Mouse (Mus musculus) CH12.LX (cell line): Measurements from ENCODE around the gene G6pc2. TPM values are rescaled to one million over a fixed set of nuclear protein-coding genes. Genes with fewer than 3 reads are reported as not detected.

ENCODE experiments used
- DNase-seq: peaks from one replicate; pipeline ENCODE4 v3.0.0-alpha.2; 2013; ENCODE audit errors: extremely low read depth
- H3K27ac ChIP-seq: 2 replicates; pipeline ENCODE4 v1.5.1; 2012; ENCODE audit warnings: low read depth, mild to moderate bottlenecking, control low read depth, moderate library complexity; ENCODE audit not compliant: insufficient read depth
- H3K27me3 ChIP-seq: replicated peaks from 2 replicates; pipeline ENCODE3; 2012; ENCODE audit warnings: inconsistent platforms
- H3K36me3 ChIP-seq, 2 experiments: replicated peaks in 1 of 2; 2 replicates each; pipeline versions ENCODE3 to v1.6.1; 2012; ENCODE audit warnings: inconsistent platforms in 1 of 2, low read length in 1 of 2, mild to moderate bottlenecking in 1 of 2, mixed read lengths in 1 of 2, moderate library complexity in 1 of 2; ENCODE audit not compliant: control insufficient read depth in 1 of 2, insufficient read depth in 1 of 2
- H3K4me1 ChIP-seq, 2 experiments: 2 replicates each; pipeline ENCODE4 v1.6.1; 2012; ENCODE audit warnings: inconsistent platforms in 1 of 2, moderate library complexity in 1 of 2; ENCODE audit not compliant: insufficient read depth in 2 of 2, control insufficient read depth in 1 of 2
- H3K4me2 ChIP-seq: 2 replicates; pipeline ENCODE4 v1.6.1; 2012; ENCODE audit warnings: low read depth, mild to moderate bottlenecking, control low read depth; ENCODE audit not compliant: poor library complexity, insufficient read depth, severe bottlenecking
- H3K4me3 ChIP-seq, 3 experiments: fragments of 150-350 bp in 1 of 3; sonication (generic) in 1 of 3; replicated peaks in 1 of 3; 2 replicates each; pipeline versions ENCODE3 to v1.5.1; 2011 to 2012; ENCODE audit warnings: low read depth in 2 of 3, low read length in 2 of 3, mild to moderate bottlenecking in 2 of 3, moderate library complexity in 2 of 3, control low read depth in 1 of 3, improper control_type of control experiment in 1 of 3, inconsistent platforms in 1 of 3, mixed read lengths in 1 of 3; ENCODE audit not compliant: poor library complexity in 1 of 3
- H3K79me2 ChIP-seq: replicated peaks from 2 replicates; pipeline ENCODE4 v1.6.1; 2012; ENCODE audit warnings: mild to moderate bottlenecking, moderate library complexity; ENCODE audit not compliant: control insufficient read depth, poor library complexity, insufficient read depth, severe bottlenecking; ENCODE audit errors: extremely low read depth
- H3K9ac ChIP-seq: 2 replicates; pipeline ENCODE4 v1.6.1; 2012; ENCODE audit warnings: low read depth, mild to moderate bottlenecking, control low read depth, moderate library complexity; ENCODE audit not compliant: insufficient read depth
- H3K9me3 ChIP-seq: replicated peaks from 2 replicates; pipeline ENCODE3; 2012; ENCODE audit warnings: low read length, inconsistent platforms, mixed read lengths
- BHLHE40 ChIP-seq: IDR thresholded peaks from 2 replicates; pipeline ENCODE4 v1.6.1; 2011; ENCODE audit warnings: mild to moderate bottlenecking, low read depth, low read length, improper control_type of control experiment
- CTCF ChIP-seq, 2 experiments: IDR thresholded peaks in 1 of 2; conservative IDR thresholded peaks in 1 of 2; 2 replicates each; pipeline ENCODE4 v1.5.1; 2011 to 2012; ENCODE audit warnings: low read depth in 2 of 2, low read length in 2 of 2, improper control_type of control experiment in 1 of 2, inconsistent platforms in 1 of 2, mild to moderate bottlenecking in 1 of 2, moderate library complexity in 1 of 2
- ETS1 ChIP-seq: conservative IDR thresholded peaks from 2 replicates; pipeline ENCODE4 v1.6.1; 2012; ENCODE audit warnings: low read depth, mild to moderate bottlenecking, inconsistent platforms, low read length, improper control_type of control experiment, moderate library complexity
- GABPA ChIP-seq: IDR thresholded peaks from 2 replicates; pipeline ENCODE4 v1.6.1; 2012; ENCODE audit warnings: low read depth, low read length, improper control_type of control experiment, inconsistent platforms; ENCODE audit not compliant: insufficient replicate concordance
- IRF4 ChIP-seq: IDR thresholded peaks from 2 replicates; pipeline ENCODE4 v1.6.1; 2014; ENCODE audit warnings: low read depth, mild to moderate bottlenecking, inconsistent platforms, low read length, improper control_type of control experiment
- MAX ChIP-seq: IDR thresholded peaks from 2 replicates; pipeline ENCODE4 v1.6.1; 2011; ENCODE audit warnings: low read length, improper control_type of control experiment
- MAZ ChIP-seq: IDR thresholded peaks from 2 replicates; pipeline ENCODE4 v1.6.1; 2012; ENCODE audit warnings: low read depth, mild to moderate bottlenecking, inconsistent platforms, low read length, improper control_type of control experiment, moderate library complexity
- MEF2A ChIP-seq: IDR thresholded peaks from 2 replicates; pipeline ENCODE4 v1.6.1; 2014; ENCODE audit warnings: low read depth, mild to moderate bottlenecking, inconsistent platforms, low read length, improper control_type of control experiment, borderline replicate concordance
- MYC ChIP-seq: IDR thresholded peaks from 2 replicates; pipeline ENCODE4 v1.6.1; 2011; ENCODE audit warnings: low read depth, mild to moderate bottlenecking, improper control_type of control experiment, low read length
- NRF1 ChIP-seq: IDR thresholded peaks from 2 replicates; pipeline ENCODE4 v1.6.1; 2014; ENCODE audit warnings: low read depth, mild to moderate bottlenecking, inconsistent platforms, low read length, improper control_type of control experiment, moderate library complexity
- PAX5 ChIP-seq: IDR thresholded peaks from 2 replicates; pipeline ENCODE4 v1.6.1; 2012; ENCODE audit warnings: low read length, inconsistent platforms, mixed read lengths
- POLR2A ChIP-seq: IDR thresholded peaks from 2 replicates; pipeline ENCODE4 v1.6.1; 2011; ENCODE audit warnings: low read depth, mild to moderate bottlenecking, improper control_type of control experiment, low read length
- POLR2AphosphoS2 ChIP-seq: IDR thresholded peaks from 2 replicates; pipeline ENCODE4 v1.6.1; 2011; ENCODE audit warnings: low read depth, low read length, improper control_type of control experiment
- RCOR1 ChIP-seq: conservative IDR thresholded peaks from 2 replicates; pipeline ENCODE4 v1.6.1; 2012; ENCODE audit warnings: low read depth, mild to moderate bottlenecking, inconsistent platforms, low read length, improper control_type of control experiment
- SMC3 ChIP-seq: IDR thresholded peaks from 2 replicates; pipeline ENCODE4 v1.6.1; 2011; ENCODE audit warnings: low read depth, low read length, improper control_type of control experiment
- UBTF ChIP-seq: IDR thresholded peaks from 2 replicates; pipeline ENCODE4 v1.6.1; 2012; ENCODE audit warnings: low read depth, mild to moderate bottlenecking, inconsistent platforms, low read length, improper control_type of control experiment, moderate library complexity
- USF1 ChIP-seq: IDR thresholded peaks from 2 replicates; pipeline ENCODE4 v1.6.1; 2014; ENCODE audit warnings: low read depth, mild to moderate bottlenecking, inconsistent platforms, low read length, improper control_type of control experiment
- ZC3H11A ChIP-seq: IDR thresholded peaks from 2 replicates; pipeline ENCODE4 v1.6.1; 2012; ENCODE audit warnings: low read depth, mild to moderate bottlenecking, inconsistent platforms, low read length, improper control_type of control experiment
- ZMIZ1 ChIP-seq: IDR thresholded peaks from 2 replicates; pipeline ENCODE4 v1.6.1; 2012; ENCODE audit warnings: low read depth, mild to moderate bottlenecking, inconsistent platforms, low read length, improper control_type of control experiment
- ZNF384 ChIP-seq: IDR thresholded peaks from 2 replicates; pipeline ENCODE4 v1.6.1; 2012; ENCODE audit warnings: low read depth, low read length, improper control_type of control experiment, inconsistent platforms
- dilution Hi-C: fragments of 300-500 bp; cut with MboI; formaldehyde crosslinking; loops from 2 replicates; pipeline ENCODE4 v1.14.3; 2020; ENCODE audit warnings: low sequenced_read_pairs; ENCODE audit not compliant: extremely low pct_unique_long_range_greater_than_20kb, extremely low pct_ligation_motif_present
- in situ Hi-C: fragments of 300-500 bp; cut with MboI; formaldehyde crosslinking; loops from 3 replicates; pipeline ENCODE4 v1.14.3; 2019; ENCODE audit warnings: low sequenced_read_pairs, low pct_ligation_motif_present, low pct_unique_long_range_greater_than_20kb, mixed read lengths
- polyA plus RNA-seq: library from polyadenylated mRNA; unstranded; fragments of >175 nt; gene quantifications from 2 replicates; pipeline ENCODE4 v1.2.1, GENCODE M21; 2012; ENCODE audit warnings: low read depth; ENCODE audit not compliant: insufficient read length
- total RNA-seq, 2 experiments: library from RNA; depleted of rRNA; stranded (reverse); fragments of 300-350 nt in 1 of 2; fragments of >200 nt in 1 of 2; gene quantifications; 2 replicates each; pipeline ENCODE4 v1.2.3; 2012 to 2014

Gene G6pc2
- total and polyA plus RNA-seq, 3 experiments = not detected

GRCm38 (mm10) chr2:69179721-69180120, 31.2 kb upstream of the G6pc2 start:
- in situ Hi-C loops (no loop called here), dilution Hi-C loops (no loop called here)
- Histone ChIP-seq H3K27me3 (no peaks in the 10 kb centered on the region), H3K9me3 (no peaks in the 10 kb centered on the region), H3K4me2 (no peak overlapping the region), H3K79me2 (no peaks in the 10 kb centered on the region), H3K27ac (no peak overlapping the region), H3K4me3 (no peak overlapping the region), H3K36me3 (peaks cover 0 to 4% of the 10 kb centered on the region in 2 experiments), H3K4me1 (peaks cover 2 to 8% of the 10 kb centered on the region in 2 experiments; a peak in 3 of 4 replicates), H3K9ac (no peak overlapping the region)
- TF ChIP-seq BHLHE40 (no peak), SMC3 (no peak), GABPA (no peak), IRF4 (no peak), MAX (no peak), MEF2A (no peak), POLR2A (no peak), ZNF384 (no peak), PAX5 (no peak), ZC3H11A (no peak), RCOR1 (no peak)
- no peak for DNase-seq

DNA sequence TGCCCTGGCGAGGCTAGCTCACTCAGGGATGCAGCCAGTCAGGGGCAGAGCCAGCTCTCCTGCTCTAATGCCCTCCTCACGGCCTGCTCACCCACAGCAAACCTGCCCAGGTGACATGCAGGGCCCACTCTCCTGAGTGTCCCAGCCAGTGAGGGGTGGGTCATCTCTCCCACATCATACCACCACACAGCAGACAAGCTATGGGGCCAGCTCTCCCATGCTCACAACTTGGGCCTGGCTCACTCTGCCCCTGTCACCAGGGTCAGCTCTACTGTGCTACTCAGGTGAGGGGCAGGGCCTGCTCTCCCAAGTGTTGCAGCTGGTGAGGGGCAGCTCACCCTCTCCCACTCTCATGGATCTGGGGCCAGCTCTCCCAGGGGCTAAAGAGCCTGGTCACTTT, 22.9 kb upstream of the G6pc2 start:
- Histone ChIP-seq H3K27ac (no peak overlapping the region), H3K4me1 (no peaks in the 10 kb centered on the region), H3K36me3 (peaks cover 5 to 42% of the 10 kb centered on the region in 2 experiments), H3K4me2 (no peak overlapping the region), H3K27me3 (no peaks in the 10 kb centered on the region), H3K9ac (no peak overlapping the region), H3K9me3 (no peaks in the 10 kb centered on the region), H3K79me2 (no peaks in the 10 kb centered on the region), H3K4me3 (no peak overlapping the region)
- dilution Hi-C loops (no loop called here), in situ Hi-C loops (no loop called here)
- TF ChIP-seq UBTF (no peak), MAZ (no peak), ETS1 (no peak), CTCF (conservative IDR thresholded peaks at IDR 0.05 in 1 of 2, IDR thresholded peaks at IDR 0.05 in 1 of 2; ENCODE audit: low read depth in 2 of 2, low read length in 2 of 2) (no peak), PAX5 (no peak), USF1 (no peak), MYC (no peak), ZC3H11A (no peak), POLR2AphosphoS2 (no peak), ZMIZ1 (no peak), POLR2A (no peak), NRF1 (no peak), BHLHE40 (no peak)
- no peak for DNase-seq
